Mouse (Mus musculus) lung, postnatal 0 days (tissue): ENCODE results near the gene Krt9.

Experiments
- CTCF ChIP-seq: IDR thresholded peaks from 2 replicates; pipeline ENCODE4 v1.5.1; 2016; ENCODE audit warnings: antibody characterized with exemption, mild to moderate bottlenecking
- EP300 ChIP-seq: IDR thresholded peaks from 2 replicates; pipeline ENCODE4 v1.6.1; 2016; ENCODE audit warnings: antibody characterized with exemption, mild to moderate bottlenecking, control low read depth

GRCm38 (mm10) chr11:100139391-100139790 is 53.7 kb downstream of the Krt9 start:
- TF ChIP-seq CTCF (no peak), EP300 (no peak)
